Mouse (Mus musculus): ENCODE results near the gene Glis1. TPM values are rescaled to one million over a fixed set of nuclear protein-coding genes. Genes with fewer than 3 reads are reported as not detected.

The Glis1 gene
- polyA plus RNA-seq, 1 experiment from 2014 or later = 5.5 TPM

DNA sequence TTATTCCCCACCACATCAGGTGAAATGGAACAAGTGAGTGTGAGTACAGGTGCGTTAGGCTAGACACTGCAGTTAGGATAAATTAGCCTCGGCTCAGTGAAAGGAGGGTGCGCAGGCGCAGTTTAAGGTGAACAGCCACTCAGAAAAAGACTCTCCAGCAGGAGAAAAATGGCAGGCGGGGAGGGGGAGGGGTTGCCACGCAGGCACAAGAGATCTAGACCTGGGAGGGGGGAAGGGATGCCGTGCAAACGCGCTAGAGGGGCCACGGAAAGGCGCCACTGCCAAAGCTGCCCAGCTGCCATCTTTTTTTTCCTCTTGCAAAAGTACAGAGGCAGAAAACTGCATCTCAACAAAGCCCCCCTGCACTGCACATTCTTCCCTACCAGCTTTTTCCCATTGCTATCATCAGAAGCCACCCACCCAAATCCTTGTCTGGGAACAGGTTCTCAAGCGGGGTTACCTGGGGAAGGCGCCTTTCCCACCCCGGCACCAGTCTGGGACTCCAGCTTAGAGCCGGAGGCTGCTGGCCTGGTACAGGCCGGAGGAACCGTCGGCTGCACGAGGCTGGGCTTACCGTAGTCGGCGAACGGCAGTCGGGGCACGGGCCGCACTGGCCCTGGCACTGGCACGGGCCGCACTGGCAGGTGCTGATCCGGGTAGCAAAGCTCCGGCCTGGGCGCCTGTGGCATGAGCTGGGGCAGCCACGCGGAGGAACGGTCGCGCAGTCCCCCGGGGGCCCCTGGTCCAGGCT lies 248.8 kb downstream of the Glis1 start:
- TF ChIP-seq CTCF (IDR thresholded peaks at IDR 0.05; ENCODE audit: low read depth) = no peak
- H3K4me3 ChIP-seq (replicated peaks; ENCODE audit: low read depth, low read length) = no peak overlapping the region

DNA sequence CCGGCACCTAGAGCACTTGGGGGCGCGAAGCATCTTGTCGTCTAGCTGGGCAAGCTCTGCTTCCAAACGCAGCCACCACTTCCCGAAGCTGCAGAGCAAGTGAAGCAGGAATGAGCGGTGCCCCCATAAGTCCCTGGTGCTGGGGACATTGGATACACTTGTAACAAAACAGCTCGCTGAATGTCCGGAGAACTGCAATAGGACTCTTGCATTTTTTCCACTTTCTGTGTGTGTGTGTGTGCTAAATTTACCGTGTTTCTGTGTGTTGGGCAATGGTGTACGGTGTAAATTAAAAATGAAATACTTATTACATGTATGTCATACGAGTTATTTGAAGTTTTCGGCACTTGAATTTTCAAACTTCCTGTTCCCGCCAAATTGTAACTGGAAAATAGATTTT lies 249.7 kb downstream of the Glis1 start, which contains the start of gene Dmrtb1:
Gene Dmrtb1 (minus strand): TSS at position 101 of the 400 bp plus-strand sequence.
- H3K36me3 ChIP-seq (ENCODE audit: insufficient read depth, low read length) = no peaks in the 10 kb centered on the region
- 92% methylated on average over 14 of the region's 14 CpGs for WGBS
- no peak for DNase-seq (ENCODE audit: low spot score)
- H3K27ac ChIP-seq = no peak within 1 kb of the TSS
- H3K4me2 ChIP-seq (ENCODE audit: low read length) = no peak within 1 kb of the TSS
- no peaks in the 10 kb centered on the region for H3K4me1 ChIP-seq (replicated peaks; ENCODE audit: insufficient read depth, low read length)
- TF ChIP-seq CTCF (IDR thresholded peaks at IDR 0.05; ENCODE audit: low read depth) = no peak
- 0 out of 2 replicates have a peak, but pooled peaks cover 4% of the 10 kb centered on the region for H3K27me3 ChIP-seq (ENCODE audit: insufficient read depth, low read length)
- H3K4me3 ChIP-seq (replicated peaks; ENCODE audit: low read depth, low read length) = no peak within 1 kb of the TSS
- H3K9ac ChIP-seq (ENCODE audit: low read depth, low read length) = no peak within 1 kb of the TSS
- no peak for ATAC-seq (replicated peaks; ENCODE audit: low FRiP score, low read depth)
- H3K9me3 ChIP-seq (replicated peaks; ENCODE audit: low read length) = no peaks in the 10 kb centered on the region

More for the DNA sequence above, 248.8 kb downstream of the Glis1 start:
- Histone ChIP-seq H3K9ac (ENCODE audit: low read depth, low read length) (no peak overlapping the region), H3K4me1 (replicated peaks; ENCODE audit: insufficient read depth, low read length) (no peaks in the 10 kb centered on the region), H3K27me3 (ENCODE audit: insufficient read depth, low read length) (0 out of 2 replicates have a peak, but pooled peaks cover 3% of the 10 kb centered on the region), H3K4me2 (ENCODE audit: low read length) (no peak overlapping the region), H3K9me3 (replicated peaks; ENCODE audit: low read length) (no peaks in the 10 kb centered on the region), H3K27ac (no peak overlapping the region), H3K36me3 (ENCODE audit: insufficient read depth, low read length) (no peaks in the 10 kb centered on the region)
- no peak for DNase-seq (ENCODE audit: low spot score)
- ATAC-seq (replicated peaks; ENCODE audit: low FRiP score, low read depth) = no peak
- 94% methylated on average over 37 of the region's 37 CpGs for WGBS

Small RNA genes within 50 kb of the gene (microRNA-seq; reads per million reads assigned to microRNA genes)
- not detected for gene Gm24804

Other genes with a start within 250 kb of the Glis1 start
- not detected in 2 replicates for gene Ldlrad1, start 225.4 kb upstream of the Glis1 start, polyA plus RNA-seq (2015; fragmentation: Nextera tagmentation; extraction: Ambion mirVana)
- 72.2 and 80.1 TPM in 2 replicates for gene Lrrc42, start 181.1 kb upstream of the Glis1 start, polyA plus RNA-seq (2015; fragmentation: Nextera tagmentation; extraction: Ambion mirVana)
- gene Hspb11, start 181.0 kb upstream of the Glis1 start, polyA plus RNA-seq (2015; fragmentation: Nextera tagmentation; extraction: Ambion mirVana) = 53.7 and 56.7 TPM in 2 replicates
- 2.3 and 3.1 TPM in 2 replicates for gene Dio1, start 127.4 kb upstream of the Glis1 start, polyA plus RNA-seq (2015; fragmentation: Nextera tagmentation; extraction: Ambion mirVana)
- gene Yipf1, start 120.2 kb upstream of the Glis1 start, polyA plus RNA-seq (2015; fragmentation: Nextera tagmentation; extraction: Ambion mirVana) = 67.5 and 68.8 TPM in 2 replicates
- gene Ndc1, start 66.8 kb upstream of the Glis1 start, polyA plus RNA-seq (2015; fragmentation: Nextera tagmentation; extraction: Ambion mirVana) = 19.0 and 21.1 TPM in 2 replicates
- gene Dmrtb1, start 249.6 kb downstream of the Glis1 start, polyA plus RNA-seq (2015; fragmentation: Nextera tagmentation; extraction: Ambion mirVana) = not detected in 2 replicates